Mouse (Mus musculus) thymus, adult 2 months (tissue): ENCODE data around the gene Gm525.

Experiments
- CTCF ChIP-seq: fragments of 200-500 bp; IDR thresholded peaks from 2 replicates; pipeline ENCODE4 v1.5.1; 2012; ENCODE audit warnings: mild to moderate bottlenecking, control low read depth, low read length, moderate library complexity, borderline replicate concordance; ENCODE audit not compliant: control insufficient read depth, poor library complexity, insufficient read depth; ENCODE audit errors: extremely low read depth
- POLR2A ChIP-seq: fragments of 200-500 bp; IDR thresholded peaks from 2 replicates; pipeline ENCODE4 v1.6.1; 2012; ENCODE audit warnings: mild to moderate bottlenecking, low read length, control low read depth, moderate library complexity; ENCODE audit not compliant: control insufficient read depth, poor library complexity, insufficient read depth; ENCODE audit errors: extremely low read depth

DNA sequence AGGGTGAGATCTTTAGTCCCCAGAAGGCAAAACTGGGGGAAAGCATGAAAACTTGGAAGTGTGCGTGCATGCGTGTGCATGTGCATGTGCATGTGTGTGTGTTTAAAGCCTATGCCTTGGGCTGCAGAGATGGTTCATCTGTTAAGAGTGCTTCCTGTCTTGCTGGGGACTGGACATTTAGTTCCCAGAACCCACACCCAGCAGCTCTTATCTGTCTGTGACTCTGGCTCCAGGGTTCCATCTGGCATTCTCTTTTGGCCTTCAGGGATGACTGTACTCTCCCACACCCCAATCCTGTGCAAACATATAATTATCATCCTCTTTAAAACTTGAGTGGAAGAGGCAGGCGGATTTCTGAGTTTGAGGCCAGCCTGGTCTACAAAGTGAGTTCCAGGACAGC lies 47.5 kb upstream of the Gm525 start:
- TF ChIP-seq CTCF, result no peak
- TF ChIP-seq POLR2A, result no peak
